Mouse (Mus musculus) large intestine, adult 2 months (tissue): ENCODE results near the gene Lrrfip1. TPM values are rescaled to one million over a fixed set of nuclear protein-coding genes. Genes with fewer than 3 reads are reported as not detected.

Experiments
- DNase-seq: peaks from one replicate; pipeline ENCODE4 v3.0.0-alpha.2; 2012; ENCODE audit warnings: low read depth, low spot score
- WGBS: fragments of 180-500 bp; shearing (Covaris S2); methylation state at CpG from one replicate; pipeline ENCODE4 v1.1.7; 2018; 5-methylcytosine and 5-hydroxymethylcytosine counted together
- polyA plus RNA-seq: library from polyadenylated mRNA; depleted of rRNA; stranded (reverse); fragments of >200 nt; gene quantifications from 2 replicates; pipeline ENCODE4 v1.2.3, GENCODE M21; 2012

Lrrfip1 gene
- polyA plus RNA-seq, 1 experiment = 10.6 TPM

- WGBS = 36% methylated on average over 4 of the region's 4 CpGs
Observed at GRCm38 (mm10) chr1:90997136-90997535, 1.4 kb upstream of the Lrrfip1 start.

GRCm38 (mm10) chr1:90997641-90998040 lies 896 bp upstream of the Lrrfip1 start:
- WGBS = 87% methylated on average over 5 of the region's 5 CpGs
- DNase-seq = no peak

More at GRCm38 (mm10) chr1:90997136-90997535, 1.4 kb upstream of the Lrrfip1 start:
- no peak for DNase-seq

GRCm38 (mm10) chr1:90998891-90999611 lies 514 bp downstream of the Lrrfip1 start:
- DNase-seq = no peak
- under 1% methylated on average over 41 of the region's 41 CpGs for WGBS

GRCm38 (mm10) chr1:90999911-91000601 lies 1.5 kb downstream of the Lrrfip1 start:
- 55% methylated on average over 10 of the region's 10 CpGs for WGBS
- no peak for DNase-seq

GRCm38 (mm10) chr1:91001101-91001500 lies 2.6 kb downstream of the Lrrfip1 start:
- no peak for DNase-seq
- 89% methylated on average over 3 of the region's 3 CpGs for WGBS

GRCm38 (mm10) chr1:91001871-91002539 lies 3.5 kb downstream of the Lrrfip1 start:
- WGBS = 81% methylated on average over 3 of the region's 3 CpGs
- no peak for DNase-seq

GRCm38 (mm10) chr1:91002641-91003040 lies 4.1 kb downstream of the Lrrfip1 start:
- WGBS = 77% methylated on average over 3 of the region's 3 CpGs
- DNase-seq = no peak

- 74% methylated on average over 8 of the region's 8 CpGs for WGBS
- DNase-seq = no peak
Observed at GRCm38 (mm10) chr1:91003522-91004253, 5.2 kb downstream of the Lrrfip1 start.

GRCm38 (mm10) chr1:91006037-91006436 lies 7.5 kb downstream of the Lrrfip1 start:
- WGBS = 25% methylated on average over 5 of the region's 5 CpGs
- no peak for DNase-seq

GRCm38 (mm10) chr1:91006708-91007107 lies 8.2 kb downstream of the Lrrfip1 start:
- WGBS = 42% methylated on average over 9 of the region's 9 CpGs
- no peak for DNase-seq

- WGBS = 93% methylated on average over 14 of the region's 14 CpGs
- DNase-seq = no peak
Observed at GRCm38 (mm10) chr1:91008147-91008682, 9.7 kb downstream of the Lrrfip1 start.

- no peak for DNase-seq
- 92% methylated on average over 9 of the region's 9 CpGs for WGBS
Observed at GRCm38 (mm10) chr1:91008746-91009145, 10.2 kb downstream of the Lrrfip1 start.

- 75% methylated on average over 6 of the region's 6 CpGs for WGBS
- no peak for DNase-seq
Observed at GRCm38 (mm10) chr1:91009266-91009665, 10.7 kb downstream of the Lrrfip1 start.

- DNase-seq = no peak
Observed at GRCm38 (mm10) chr1:91010216-91010615, 11.7 kb downstream of the Lrrfip1 start.

GRCm38 (mm10) chr1:91010716-91011115 lies 12.2 kb downstream of the Lrrfip1 start:
- WGBS = 72% methylated on average over 2 of the region's 2 CpGs
- DNase-seq = no peak

More at GRCm38 (mm10) chr1:91010216-91010615, 11.7 kb downstream of the Lrrfip1 start:
- WGBS = 75% methylated on average over 7 of the region's 7 CpGs

GRCm38 (mm10) chr1:91011336-91011735 lies 12.8 kb downstream of the Lrrfip1 start:
- no peak for DNase-seq
- 83% methylated on average over 3 of the region's 3 CpGs for WGBS

GRCm38 (mm10) chr1:91013803-91014202 lies 15.3 kb downstream of the Lrrfip1 start:
- 70% methylated on average over 3 of the region's 3 CpGs for WGBS

GRCm38 (mm10) chr1:91015571-91015970 lies 17.0 kb downstream of the Lrrfip1 start:
- DNase-seq = no peak

More at GRCm38 (mm10) chr1:91013803-91014202, 15.3 kb downstream of the Lrrfip1 start:
- no peak for DNase-seq

GRCm38 (mm10) chr1:91017111-91017758 lies 18.7 kb downstream of the Lrrfip1 start:
- DNase-seq = no peak
- WGBS = 40% methylated on average over 20 of the region's 20 CpGs

More at GRCm38 (mm10) chr1:91015571-91015970, 17.0 kb downstream of the Lrrfip1 start:
- 59% methylated on average over 7 of the region's 7 CpGs for whole genome bisulfite sequencing
